Mouse (Mus musculus): ENCODE results near the gene Tut7. TPM values are rescaled to one million over a fixed set of nuclear protein-coding genes. Genes with fewer than 3 reads are reported as not detected.

The Tut7 gene
- polyA plus RNA-seq, 2 experiments: 40.3 to 45.3 TPM

- TF ChIP-seq CTCF (IDR thresholded peaks at IDR 0.05; ENCODE audit: low read depth) (no peak), EP300 (IDR thresholded peaks at IDR 0.05; ENCODE audit: low read depth) (no peak)
- no peak overlapping the region for H3K27ac ChIP-seq
- no peaks in the 10 kb centered on the region for H3K27me3 ChIP-seq (ENCODE audit: control insufficient read depth, insufficient read depth, low read length)
- H3K9ac ChIP-seq (replicated peaks): no peak overlapping the region
- 88% methylated on average over 7 of the region's 7 CpGs for WGBS (ENCODE audit: insufficient replicate concordance)
- no peak overlapping the region for H3K4me3 ChIP-seq (ENCODE audit: insufficient read depth in 1 of 2, low read depth in 2 of 2, low read length in 2 of 2)
- DNase-seq (ENCODE audit: low read depth in 3 of 3, low spot score in 3 of 3) (no peak), ATAC-seq (ENCODE audit: insufficient read depth) (peak; percentile 38; the same call in 1 of the 2 replicates)
- no peak overlapping the region for H3K4me2 ChIP-seq (ENCODE audit: low read depth)
- H3K9me3 ChIP-seq (ENCODE audit: control insufficient read depth, low read length): no peaks in the 10 kb centered on the region
- H3K4me1 ChIP-seq (replicated peaks; ENCODE audit: control insufficient read depth in 2 of 2, insufficient read depth in 2 of 2, low read length in 1 of 2): no peaks in the 10 kb centered on the region
- H3K36me3 ChIP-seq (replicated peaks; ENCODE audit: control insufficient read depth, insufficient read depth, low read depth): peaks cover 71% of the 10 kb centered on the region
Observed at GRCm38 (mm10) chr13:59756906-59757305, 66.0 kb downstream of the Tut7 start.

- Histone ChIP-seq H3K27me3 (ENCODE audit: control insufficient read depth, insufficient read depth, low read length) (no peaks in the 10 kb centered on the region), H3K9ac (replicated peaks) (no peak overlapping the region), H3K36me3 (replicated peaks; ENCODE audit: control insufficient read depth, insufficient read depth, low read depth) (peaks cover 15% of the 10 kb centered on the region), H3K27ac (no peak overlapping the region), H3K4me2 (ENCODE audit: low read depth) (no peak overlapping the region), H3K4me1 (replicated peaks; ENCODE audit: control insufficient read depth in 2 of 2, insufficient read depth in 2 of 2, low read length in 1 of 2) (no peaks in the 10 kb centered on the region), H3K4me3 (ENCODE audit: insufficient read depth in 1 of 2, low read depth in 2 of 2, low read length in 2 of 2) (no peak overlapping the region), H3K9me3 (ENCODE audit: control insufficient read depth, low read length) (no peaks in the 10 kb centered on the region)
- 62% methylated on average over 12 of the region's 12 CpGs for WGBS (ENCODE audit: insufficient replicate concordance)
- TF ChIP-seq EP300 (IDR thresholded peaks at IDR 0.05; ENCODE audit: low read depth) (no peak), CTCF (IDR thresholded peaks at IDR 0.05; ENCODE audit: low read depth) (no peak)
- no peak for DNase-seq (ENCODE audit: low read depth in 3 of 3, low spot score in 3 of 3)
- ATAC-seq (ENCODE audit: insufficient read depth): no peak
Observed at GRCm38 (mm10) chr13:59750310-59750709, 72.6 kb downstream of the Tut7 start.

GRCm38 (mm10) chr13:59746711-59747110 lies 76.2 kb downstream of the Tut7 start, which contains the start of gene 1700014D04Rik:
TSS of gene 1700014D04Rik (minus strand) at chr13:59746752.
- TF ChIP-seq CTCF (IDR thresholded peaks at IDR 0.05; ENCODE audit: low read depth) (no peak), EP300 (IDR thresholded peaks at IDR 0.05; ENCODE audit: low read depth) (no peak)
- Histone ChIP-seq H3K27me3 (ENCODE audit: control insufficient read depth, insufficient read depth, low read length) (no peaks in the 10 kb centered on the region), H3K9me3 (ENCODE audit: control insufficient read depth, low read length) (no peaks in the 10 kb centered on the region), H3K36me3 (replicated peaks; ENCODE audit: control insufficient read depth, insufficient read depth, low read depth) (no peaks in the 10 kb centered on the region), H3K27ac (no peak within 1 kb of the TSS), H3K4me1 (replicated peaks; ENCODE audit: control insufficient read depth in 2 of 2, insufficient read depth in 2 of 2, low read length in 1 of 2) (0 out of 4 replicates have a peak, but pooled peaks cover 0 to 2% of the 10 kb centered on the region in 2 experiments), H3K4me3 (ENCODE audit: insufficient read depth in 1 of 2, low read depth in 2 of 2, low read length in 2 of 2) (no peak within 1 kb of the TSS), H3K4me2 (ENCODE audit: low read depth) (no peak within 1 kb of the TSS), H3K9ac (replicated peaks) (no peak within 1 kb of the TSS)
- ATAC-seq (ENCODE audit: insufficient read depth) (no peak), DNase-seq (ENCODE audit: low read depth in 3 of 3, low spot score in 3 of 3) (no peak)
- WGBS (ENCODE audit: insufficient replicate concordance): 81% methylated on average over 9 of the region's 9 CpGs

- Histone ChIP-seq H3K4me3 (ENCODE audit: insufficient read depth in 1 of 2, low read depth in 2 of 2, low read length in 2 of 2) (no peak overlapping the region), H3K36me3 (replicated peaks; ENCODE audit: control insufficient read depth, insufficient read depth, low read depth) (no peaks in the 10 kb centered on the region), H3K4me2 (ENCODE audit: low read depth) (no peak overlapping the region), H3K27ac (no peak overlapping the region), H3K4me1 (replicated peaks; ENCODE audit: control insufficient read depth in 2 of 2, insufficient read depth in 2 of 2, low read length in 1 of 2) (peaks cover 3% of the 10 kb centered on the region in 2 experiments; a peak in 1 of 4 replicates), H3K27me3 (ENCODE audit: control insufficient read depth, insufficient read depth, low read length) (no peaks in the 10 kb centered on the region), H3K9ac (replicated peaks) (no peak overlapping the region), H3K9me3 (ENCODE audit: control insufficient read depth, low read length) (no peaks in the 10 kb centered on the region)
- no peak for TF ChIP-seq CTCF (IDR thresholded peaks at IDR 0.05; ENCODE audit: low read depth)
- TF ChIP-seq EP300 (IDR thresholded peaks at IDR 0.05; ENCODE audit: low read depth): no peak
- ATAC-seq (ENCODE audit: insufficient read depth): no peak
- WGBS (ENCODE audit: insufficient replicate concordance): 79% methylated on average over 6 of the region's 6 CpGs
- no peak for DNase-seq (ENCODE audit: low read depth in 3 of 3, low spot score in 3 of 3)
Observed at GRCm38 (mm10) chr13:59746164-59746563, 76.8 kb downstream of the Tut7 start.

GRCm38 (mm10) chr13:59745462-59745861 lies 77.5 kb downstream of the Tut7 start:
- no peaks in the 10 kb centered on the region for H3K36me3 ChIP-seq (replicated peaks; ENCODE audit: control insufficient read depth, insufficient read depth, low read depth)
- no peak overlapping the region for H3K27ac ChIP-seq
- no peaks in the 10 kb centered on the region for H3K9me3 ChIP-seq (ENCODE audit: control insufficient read depth, low read length)
- H3K4me1 ChIP-seq (replicated peaks; ENCODE audit: control insufficient read depth in 2 of 2, insufficient read depth in 2 of 2, low read length in 1 of 2): peaks cover 6 to 8% of the 10 kb centered on the region in 2 experiments
- no peak for DNase-seq (ENCODE audit: low read depth in 3 of 3, low spot score in 3 of 3)
- H3K27me3 ChIP-seq (ENCODE audit: control insufficient read depth, insufficient read depth, low read length): no peaks in the 10 kb centered on the region
- TF ChIP-seq EP300 (IDR thresholded peaks at IDR 0.05; ENCODE audit: low read depth) (no peak), CTCF (IDR thresholded peaks at IDR 0.05; ENCODE audit: low read depth) (no peak)
- WGBS (ENCODE audit: insufficient replicate concordance): 49% methylated on average over 6 of the region's 6 CpGs
- ATAC-seq (ENCODE audit: insufficient read depth): no peak
- no peak overlapping the region for H3K9ac ChIP-seq (replicated peaks)
- H3K4me2 ChIP-seq (ENCODE audit: low read depth): no peak overlapping the region
- no peak overlapping the region for H3K4me3 ChIP-seq (ENCODE audit: insufficient read depth in 1 of 2, low read depth in 2 of 2, low read length in 2 of 2)

All from liver, embryonic 14.5 days (tissue).